Mouse (Mus musculus) megakaryocyte-erythroid progenitor cell, adult 5-6 weeks (primary cell): ENCODE results near the gene Chtf18. TPM values are rescaled to one million over a fixed set of nuclear protein-coding genes. Genes with fewer than 3 reads are reported as not detected.
"Not testable (repeated sequence)": the region's sequence is repeated elsewhere in the genome, so short reads cannot be mapped to it uniquely, and the experiment has no call there.

Source experiments
- ATAC-seq: replicated peaks from 2 replicates; pipeline ENCODE4 v1.8.0; 2016; ENCODE audit warnings: mild to moderate bottlenecking, inconsistent platforms; ENCODE audit not compliant: severe bottlenecking, poor library complexity, low FRiP score, low TSS enrichment
- total RNA-seq, 2 experiments: library from RNA; stranded (forward) in 1 of 2; stranded (reverse) in 1 of 2; fragments of 200-1000, 215-1000 nt in 1 of 2; fragments of >200 nt in 1 of 2; fragmentation: Nextera tagmentation in 1 of 2; gene quantifications; 2 replicates each; pipeline ENCODE4 v1.2.3; 2014 to 2017

Gene Chtf18
- 59.0 and 65.4 TPM in 2 replicates for total RNA-seq (2014; fragmentation: Nextera tagmentation)
- total RNA-seq (2017): 39.0 and 53.3 TPM in 2 replicates

GRCm38 (mm10) chr17:25727265-25728008 lies at the start of gene Chtf18, which contains the start of gene Rpusd1:
Chtf18 (minus strand) TSS chr17:25727419.
Rpusd1 (plus strand) TSS chr17:25727670.
- peak; percentile 95 for ATAC-seq

GRCm38 (mm10) chr17:25775318-25776062 lies 48.3 kb upstream of the Chtf18 start:
- no peak for ATAC-seq

- ATAC-seq: peak; percentile 96
Measured at GRCm38 (mm10) chr17:25773549-25774120, 46.4 kb upstream of the Chtf18 start, which contains the start of gene Narfl. Narfl (plus strand) TSS chr17:25773776.

GRCm38 (mm10) chr17:25769331-25769730 lies 42.1 kb upstream of the Chtf18 start:
- ATAC-seq: no peak

- no peak for ATAC-seq
Measured at GRCm38 (mm10) chr17:25765886-25766285, 38.7 kb upstream of the Chtf18 start.

GRCm38 (mm10) chr17:25762591-25762990 lies 35.4 kb upstream of the Chtf18 start:
- ATAC-seq: no peak

- ATAC-seq: no peak
Measured at GRCm38 (mm10) chr17:25761561-25761970, 34.3 kb upstream of the Chtf18 start.

GRCm38 (mm10) chr17:25760148-25760547 lies 32.9 kb upstream of the Chtf18 start:
- no peak for ATAC-seq

- no peak for ATAC-seq
Measured at GRCm38 (mm10) chr17:25757691-25758090, 30.5 kb upstream of the Chtf18 start.

- ATAC-seq: no peak
Measured at GRCm38 (mm10) chr17:25756378-25757242, 29.4 kb upstream of the Chtf18 start.

- ATAC-seq: no peak
Measured at GRCm38 (mm10) chr17:25755627-25756377, 28.6 kb upstream of the Chtf18 start.

- no peak for ATAC-seq
Measured at GRCm38 (mm10) chr17:25755086-25755485, 27.9 kb upstream of the Chtf18 start.

- ATAC-seq: no peak
Measured at GRCm38 (mm10) chr17:25754241-25754640, 27.0 kb upstream of the Chtf18 start, which contains the start of gene Msln. Msln (minus strand) TSS chr17:25754378.

- no peak for ATAC-seq
Measured at GRCm38 (mm10) chr17:25751446-25751845, 24.2 kb upstream of the Chtf18 start.

- no peak for ATAC-seq
Measured at GRCm38 (mm10) chr17:25749314-25749713, 22.1 kb upstream of the Chtf18 start.

GRCm38 (mm10) chr17:25748238-25748637 lies 21.0 kb upstream of the Chtf18 start:
- no peak for ATAC-seq

GRCm38 (mm10) chr17:25744311-25744710 lies 17.1 kb upstream of the Chtf18 start:
- no peak for ATAC-seq

GRCm38 (mm10) chr17:25743831-25744230 lies 16.6 kb upstream of the Chtf18 start:
- no peak for ATAC-seq

GRCm38 (mm10) chr17:25741471-25741870 lies 14.3 kb upstream of the Chtf18 start:
- not testable (repeated sequence) for ATAC-seq
